Mouse (Mus musculus) bone marrow, adult 2 months (tissue): ENCODE results near the gene Cdr2l. TPM values are rescaled to one million over a fixed set of nuclear protein-coding genes. Genes with fewer than 3 reads are reported as not detected.

Experiments
- H3K27ac ChIP-seq: fragments of 200-500 bp; 2 replicates; pipeline ENCODE4 v1.5.1; 2012; ENCODE audit warnings: low read depth, mild to moderate bottlenecking, control low read depth, inconsistent platforms, low read length; ENCODE audit not compliant: control insufficient read depth, poor library complexity, insufficient read depth
- H3K4me1 ChIP-seq: fragments of 200-500 bp; 2 replicates; pipeline ENCODE4 v1.6.1; 2011; ENCODE audit warnings: low read length; ENCODE audit not compliant: control insufficient read depth, insufficient read depth
- H3K4me3 ChIP-seq: fragments of 200-500 bp; replicated peaks from 2 replicates; pipeline ENCODE3; 2011; ENCODE audit warnings: mild to moderate bottlenecking, low read depth, low read length, control low read depth; ENCODE audit not compliant: control insufficient read depth
- CTCF ChIP-seq: fragments of 200-500 bp; IDR thresholded peaks from 2 replicates; pipeline ENCODE4 v1.5.1; 2011; ENCODE audit warnings: low read length, control low read depth; ENCODE audit not compliant: control insufficient read depth, insufficient read depth
- POLR2A ChIP-seq: fragments of 200-500 bp; IDR thresholded peaks from 2 replicates; pipeline ENCODE4 v1.6.1; 2011; ENCODE audit warnings: low read depth, mild to moderate bottlenecking, control low read depth, low read length, borderline replicate concordance; ENCODE audit not compliant: control insufficient read depth
- WGBS: fragments of 180-500 bp; shearing (Covaris S2); methylation state at CpG from one replicate; pipeline ENCODE4 v1.1.7; 2018; 5-methylcytosine and 5-hydroxymethylcytosine counted together
- polyA plus RNA-seq: library from polyadenylated mRNA; stranded (reverse); fragments of >200 nt; gene quantifications from 2 replicates; pipeline ENCODE4 v1.2.4, GENCODE M21; 2011; ENCODE audit warnings: low replicate concordance; ENCODE audit not compliant: missing spikeins, insufficient read depth, insufficient read length

The Cdr2l gene
- polyA plus RNA-seq, 1 experiment, result 3.1 TPM

GRCm38 (mm10) chr11:115437571-115438122, 55.9 kb downstream of the Cdr2l start:
- TF ChIP-seq POLR2A, result no peak
- no peak for TF ChIP-seq CTCF
- 64% methylated on average over 5 of the region's 5 CpGs for WGBS
- Histone ChIP-seq H3K4me1 (no peaks in the 10 kb centered on the region), H3K27ac (no peak overlapping the region), H3K4me3 (no peak overlapping the region)

GRCm38 (mm10) chr11:115439326-115439725, 57.6 kb downstream of the Cdr2l start:
- H3K27ac ChIP-seq, result no peak overlapping the region
- 65% methylated on average over 3 of the region's 3 CpGs for WGBS
- H3K4me3 ChIP-seq, result no peak overlapping the region
- TF ChIP-seq POLR2A (no peak), CTCF (no peak)
- H3K4me1 ChIP-seq, result no peaks in the 10 kb centered on the region

- TF ChIP-seq POLR2A (no peak), CTCF (peak; percentile 38; the same call in 1 of the 2 replicates)
- WGBS, result 87% methylated on average over 9 of the region's 9 CpGs
- Histone ChIP-seq H3K4me3 (no peak within 1 kb of the TSS), H3K4me1 (no peaks in the 10 kb centered on the region), H3K27ac (no peak within 1 kb of the TSS)
Observed at GRCm38 (mm10) chr11:115439906-115440595, 58.3 kb downstream of the Cdr2l start, which contains the start of gene Trim80. Trim80 (plus strand) TSS chr11:115440545.

GRCm38 (mm10) chr11:115441417-115441816, 59.7 kb downstream of the Cdr2l start:
- no peak overlapping the region for H3K4me3 ChIP-seq
- 72% methylated on average over 15 of the region's 15 CpGs for WGBS
- TF ChIP-seq CTCF (no peak), POLR2A (no peak)
- H3K27ac ChIP-seq, result no peak overlapping the region
- no peaks in the 10 kb centered on the region for H3K4me1 ChIP-seq

Other genes with a start within 250 kb of the Cdr2l start
- gene Cd300lf, start 247.9 kb upstream of the Cdr2l start, polyA plus RNA-seq, result 39.9 and 79.7 TPM in 2 replicates
- 21.9 and 51.0 TPM in 2 replicates for gene Slc9a3r1, start 218.6 kb upstream of the Cdr2l start, polyA plus RNA-seq
- 3.1 and 5.8 TPM in 2 replicates for gene Tmem104, start 194.4 kb upstream of the Cdr2l start, polyA plus RNA-seq
- 19.4 and 24.2 TPM in 2 replicates for gene Nat9, start 194.1 kb upstream of the Cdr2l start, polyA plus RNA-seq
- not detected in 2 replicates for gene Grin2c, start 114.7 kb upstream of the Cdr2l start, polyA plus RNA-seq
- gene Fdxr, start 104.9 kb upstream of the Cdr2l start, polyA plus RNA-seq, result 9.9 and 21.2 TPM in 2 replicates
- gene Fads6, start 84.3 kb upstream of the Cdr2l start, polyA plus RNA-seq, result 0.77 and 1.4 TPM in 2 replicates
- not detected in 2 replicates for gene Otop2, start 74.8 kb upstream of the Cdr2l start, polyA plus RNA-seq
- 0.29 TPM in 1 of 2 replicates, not detected in the other for gene Ush1g, start 59.9 kb upstream of the Cdr2l start, polyA plus RNA-seq
- not detected in 2 replicates for gene Otop3, start 47.2 kb upstream of the Cdr2l start, polyA plus RNA-seq
- 3.4 and 4.3 TPM in 2 replicates for gene Hid1, start 14.2 kb upstream of the Cdr2l start, polyA plus RNA-seq
- gene Mrpl58, start 21.8 kb downstream of the Cdr2l start, polyA plus RNA-seq, result 31.1 and 51.9 TPM in 2 replicates
- 316 and 521 TPM in 2 replicates for gene Atp5h, start 38.0 kb downstream of the Cdr2l start, polyA plus RNA-seq
- gene Kctd2, start 38.2 kb downstream of the Cdr2l start, polyA plus RNA-seq, result 14.0 and 32.4 TPM in 2 replicates
- not detected in 2 replicates for gene Trim80, start 58.6 kb downstream of the Cdr2l start, polyA plus RNA-seq
- gene Slc16a5, start 80.6 kb downstream of the Cdr2l start, polyA plus RNA-seq, result 1.8 TPM in 1 of 2 replicates, not detected in the other
- 4.4 and 18.7 TPM in 2 replicates for gene Armc7, start 93.8 kb downstream of the Cdr2l start, polyA plus RNA-seq
- gene Nt5c, start 109.9 kb downstream of the Cdr2l start, polyA plus RNA-seq, result 47.5 and 56.4 TPM in 2 replicates
- gene Jpt1, start 132.5 kb downstream of the Cdr2l start, polyA plus RNA-seq, result 106 and 149 TPM in 2 replicates
- gene Sumo2, start 154.4 kb downstream of the Cdr2l start, polyA plus RNA-seq, result 188 and 202 TPM in 2 replicates
- gene Nup85, start 182.5 kb downstream of the Cdr2l start, polyA plus RNA-seq, result 111 and 163 TPM in 2 replicates
- 19.3 and 26.7 TPM in 2 replicates for gene Mrps7, start 222.0 kb downstream of the Cdr2l start, polyA plus RNA-seq
- 41.5 and 69.6 TPM in 2 replicates for gene Gga3, start 222.1 kb downstream of the Cdr2l start, polyA plus RNA-seq
- 65.8 and 86.0 TPM in 2 replicates for gene Mif4gd, start 231.1 kb downstream of the Cdr2l start, polyA plus RNA-seq
- gene Slc25a19, start 246.4 kb downstream of the Cdr2l start, polyA plus RNA-seq, result 9.3 and 23.0 TPM in 2 replicates